Mouse (Mus musculus): Measurements from ENCODE around the gene Stim2.

GRCm38 (mm10) chr5:54005111-54005864 lies 7.0 kb downstream of the Stim2 start:
- TF ChIP-seq CTCF (IDR thresholded peaks at IDR 0.05; ENCODE audit: low read depth) (no peak), EP300 (optimal IDR thresholded peaks at IDR 0.05) (no peak)

Data from stomach, postnatal 0 days (tissue).